Mouse (Mus musculus): ENCODE measurements around the gene Peli1.

- TF ChIP-seq CTCF (IDR thresholded peaks at IDR 0.05; ENCODE audit: low read depth): no peak
- no peak for TF ChIP-seq EP300 (optimal IDR thresholded peaks at IDR 0.05)
These were observed 72.1 kb downstream of the Peli1 start for GRCm38 (mm10) chr11:21163143-21163542.

Data from stomach, postnatal 0 days (tissue).